Mouse (Mus musculus) forebrain, postnatal 0 days (tissue): Measurements from ENCODE around the gene 2310011J03Rik. TPM values are rescaled to one million over a fixed set of nuclear protein-coding genes. Genes with fewer than 3 reads are reported as not detected.

Experiments used
- ATAC-seq: fragments of 200-750 bp; cut with Nextera tagmentation; 2 replicates; pipeline ENCODE4 v1.8.0; 2017; ENCODE audit warnings: mild to moderate bottlenecking, moderate library complexity
- DNase-seq: peaks from one replicate; pipeline ENCODE4 v3.0.0-alpha.2; 2015
- H3K27ac ChIP-seq: fragments of 300-500 bp; sonication (generic); 2 replicates; pipeline ENCODE4 v1.5.1; 2014; ENCODE audit warnings: low read depth, mild to moderate bottlenecking, antibody characterized with exemption, low read length, moderate library complexity, mixed read lengths
- H3K27me3 ChIP-seq: fragments of 300-500 bp; sonication (generic); 2 replicates; pipeline ENCODE4 v1.6.1; 2014; ENCODE audit warnings: mild to moderate bottlenecking, low read length, mixed read lengths; ENCODE audit not compliant: insufficient read depth
- H3K36me3 ChIP-seq: fragments of 300-500 bp; sonication (generic); 2 replicates; pipeline ENCODE4 v1.6.1; 2014; ENCODE audit warnings: mild to moderate bottlenecking, moderate library complexity; ENCODE audit not compliant: insufficient read depth
- H3K4me1 ChIP-seq: fragments of 300-500 bp; sonication (generic); 2 replicates; pipeline ENCODE4 v1.6.1; 2014; ENCODE audit warnings: antibody characterized with exemption; ENCODE audit not compliant: insufficient read depth
- H3K4me2 ChIP-seq: fragments of 300-500 bp; sonication (generic); 2 replicates; pipeline ENCODE4 v1.6.1; 2014; ENCODE audit warnings: low read depth, mild to moderate bottlenecking, moderate library complexity
- H3K4me3 ChIP-seq: fragments of 300-500 bp; sonication (generic); 2 replicates; pipeline ENCODE4 v1.5.1; 2014; ENCODE audit warnings: low read depth, low read length, mixed read lengths
- H3K9ac ChIP-seq: fragments of 300-500 bp; sonication (generic); 2 replicates; pipeline ENCODE4 v1.6.1; 2014; ENCODE audit warnings: mild to moderate bottlenecking
- H3K9me3 ChIP-seq: fragments of 300-500 bp; sonication (generic); 2 replicates; pipeline ENCODE4 v1.6.1; 2016; ENCODE audit warnings: low read length
- CTCF ChIP-seq: sonication (generic); IDR thresholded peaks from 2 replicates; pipeline ENCODE4 v1.5.1; 2016; ENCODE audit warnings: antibody characterized with exemption, control low read depth, low read depth
- WGBS: fragments of 180-500 bp; shearing (Covaris S2); extraction: QIAGEN DNeasy Blood & Tissue Kit; methylation state at CpG from one replicate; pipeline ENCODE4 v1.1.7; 2014; 5-methylcytosine and 5-hydroxymethylcytosine counted together
- polyA plus RNA-seq: library from polyadenylated mRNA; unstranded; fragments of >200 nt; fragmentation: Nextera tagmentation; extraction: Ambion mirVana; gene quantifications from 2 replicates; pipeline ENCODE4 v1.2.1, GENCODE M21; 2015
- total RNA-seq: library from RNA; depleted of rRNA; stranded (reverse); fragments of >200 nt; gene quantifications from 2 replicates; pipeline ENCODE4 v1.2.3, GENCODE M21; 2014

2310011J03Rik gene
- total and polyA plus RNA-seq, 2 experiments from 2014 or later, result 22.8 to 32.4 TPM

DNA sequence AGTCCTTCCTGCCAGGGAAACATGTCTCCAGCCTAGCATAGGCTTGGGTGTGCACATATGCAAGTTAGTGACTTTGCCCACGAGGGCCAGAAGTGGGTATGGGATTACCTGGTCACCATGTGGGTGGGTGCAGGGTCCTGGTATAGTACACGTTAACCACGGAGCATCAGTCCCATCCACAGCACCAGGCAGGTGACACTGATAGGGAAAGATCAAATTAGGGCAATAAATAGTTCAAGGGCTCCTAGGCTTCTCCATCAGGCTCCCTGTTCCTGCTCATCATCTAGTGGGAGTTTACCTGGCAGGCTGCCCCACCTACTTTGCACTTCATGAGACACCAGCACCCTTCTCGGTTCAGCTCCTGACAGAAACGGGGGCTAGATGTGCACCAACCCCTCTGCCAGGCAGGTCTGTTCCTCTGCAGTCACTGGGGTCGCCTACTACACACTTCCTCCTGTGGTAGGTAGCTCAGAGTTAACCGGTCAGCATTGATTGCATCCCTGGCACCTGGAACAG is 25.5 kb downstream of the 2310011J03Rik start:
- Histone ChIP-seq H3K9me3 (no peaks in the 10 kb centered on the region), H3K4me3 (no peak overlapping the region), H3K36me3 (peaks cover 15% of the 10 kb centered on the region), H3K4me1 (peaks cover 32% of the 10 kb centered on the region), H3K27me3 (no peaks in the 10 kb centered on the region), H3K27ac (peak overlapping the region; percentile 99), H3K9ac (peak overlapping the region; percentile 33; the same call in 1 of the 2 replicates), H3K4me2 (no peak overlapping the region; the same call in 1 of the 2 replicates)
- ATAC-seq (no peak), DNase-seq (no peak)
- 42% methylated on average over 7 of the region's 7 CpGs for WGBS
- TF ChIP-seq CTCF, result no peak

DNA sequence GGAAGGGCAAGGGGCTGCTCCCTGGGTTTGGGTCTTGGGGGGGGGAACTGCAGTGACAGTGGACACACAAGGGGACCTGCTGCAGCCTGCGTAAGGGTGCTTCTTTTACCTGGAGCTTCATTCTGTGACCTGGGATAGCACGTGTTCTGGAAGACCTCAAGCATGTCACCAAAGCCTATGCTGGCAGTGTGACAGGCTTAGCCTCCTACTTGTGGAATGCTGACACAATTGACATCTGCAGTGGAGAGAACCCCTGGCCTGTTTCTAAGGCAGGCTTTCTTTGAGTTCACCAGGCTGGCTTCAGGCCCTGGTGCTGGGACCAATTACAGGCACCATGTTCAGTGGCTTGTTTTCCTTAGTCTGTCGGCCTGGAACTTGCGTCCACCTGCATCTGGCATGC is 26.0 kb downstream of the 2310011J03Rik start:
- DNase-seq (no peak), ATAC-seq (no peak)
- H3K9ac ChIP-seq, result no peak overlapping the region
- no peaks in the 10 kb centered on the region for H3K9me3 ChIP-seq
- no peak for TF ChIP-seq CTCF
- H3K27ac ChIP-seq, result no peak overlapping the region
- H3K36me3 ChIP-seq, result peaks cover 15% of the 10 kb centered on the region
- no peak overlapping the region for H3K4me2 ChIP-seq
- 68% methylated on average over 4 of the region's 4 CpGs for WGBS
- H3K4me1 ChIP-seq, result peaks cover 32% of the 10 kb centered on the region
- no peaks in the 10 kb centered on the region for H3K27me3 ChIP-seq
- H3K4me3 ChIP-seq, result no peak overlapping the region

DNA sequence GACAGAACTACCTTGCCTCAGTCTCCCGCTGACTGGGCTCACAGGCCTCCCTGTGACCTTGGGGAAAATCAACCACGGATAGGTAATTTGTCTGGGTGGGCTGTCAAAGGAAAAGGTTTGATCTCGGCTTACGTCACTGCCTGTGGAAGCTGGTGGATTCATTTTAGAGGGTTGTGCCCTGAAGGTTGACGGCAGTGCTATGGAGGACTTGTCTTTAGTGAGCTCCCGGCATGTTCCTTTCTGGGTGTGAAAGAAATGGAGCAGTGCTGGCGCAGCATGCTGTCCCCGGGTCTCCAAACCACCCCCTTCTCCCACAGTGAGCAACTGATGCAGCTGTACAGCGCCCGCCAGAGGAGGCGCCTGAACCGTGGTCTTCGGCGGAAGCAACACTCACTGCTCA is 27.0 kb downstream of the 2310011J03Rik start:
- peak; percentile 31 for TF ChIP-seq CTCF
- WGBS, result 20% methylated on average over 14 of the region's 14 CpGs

DNA sequence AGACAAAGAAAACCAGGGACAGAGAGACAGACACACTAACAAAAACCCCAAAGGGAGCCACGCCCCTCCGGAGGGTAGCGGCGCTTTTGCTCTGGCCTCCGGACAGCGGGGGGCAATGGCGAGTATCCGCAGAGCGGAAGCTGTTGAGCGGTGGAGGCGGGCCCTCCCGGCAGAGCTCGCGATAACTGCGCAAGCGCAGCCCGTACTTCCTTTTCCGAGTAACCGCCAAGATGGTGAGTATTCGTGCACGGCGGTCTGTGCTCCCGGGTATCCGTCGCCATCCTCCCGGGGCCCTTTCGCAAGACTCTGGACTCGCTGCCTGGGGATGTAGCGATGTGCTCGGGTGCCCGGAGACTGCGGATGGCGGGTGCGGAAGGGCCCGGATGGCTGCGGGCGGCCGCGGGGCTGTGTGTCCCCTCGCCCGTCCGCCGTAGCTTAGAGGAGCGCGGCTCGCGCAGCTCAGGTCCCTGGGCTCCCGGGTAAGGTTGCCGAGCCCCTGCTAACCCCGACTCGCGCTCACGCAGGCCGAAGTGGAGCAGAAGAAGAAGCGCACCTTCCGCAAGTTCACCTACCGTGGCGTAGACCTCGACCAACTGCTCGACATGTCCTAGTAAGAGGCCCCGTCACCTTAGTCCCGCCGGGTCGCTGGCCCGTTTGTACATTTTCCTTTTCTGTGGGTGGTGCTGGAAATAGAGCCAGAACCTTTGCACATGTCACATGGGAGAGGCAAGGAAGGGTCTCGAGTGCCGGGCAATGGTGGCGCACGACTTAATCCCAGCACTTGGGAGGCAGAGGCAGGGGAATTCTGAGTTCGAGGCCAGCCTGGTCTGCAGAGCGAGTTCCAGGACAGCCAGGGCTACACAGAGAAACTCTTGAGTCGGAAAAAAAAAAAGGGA is 27.8 kb downstream of the 2310011J03Rik start, which contains the start of gene Rps15:
Gene Rps15, plus strand, starts transcription at position 203 of the 896 bp plus-strand sequence.
- Histone ChIP-seq H3K27ac (peak within 1 kb of the TSS; percentile 95), H3K4me1 (peaks cover 20% of the 10 kb centered on the region), H3K36me3 (peaks cover 30% of the 10 kb centered on the region), H3K4me3 (peak within 1 kb of the TSS; percentile 81), H3K9ac (peak within 1 kb of the TSS; percentile 99), H3K27me3 (no peaks in the 10 kb centered on the region), H3K9me3 (no peaks in the 10 kb centered on the region), H3K4me2 (peak within 1 kb of the TSS; percentile 86)
- TF ChIP-seq CTCF, result peak; percentile 72
- WGBS, result 2% methylated on average over 70 of the region's 72 CpGs
- ATAC-seq, result peak; percentile 87
- peak; percentile 98 for DNase-seq

More for the DNA sequence above, 27.0 kb downstream of the 2310011J03Rik start:
- no peaks in the 10 kb centered on the region for H3K9me3 ChIP-seq
- peak overlapping the region; percentile 81 for H3K4me3 ChIP-seq
- H3K4me2 ChIP-seq, result peak overlapping the region; percentile 86
- peaks cover 25% of the 10 kb centered on the region for H3K36me3 ChIP-seq
- H3K4me1 ChIP-seq, result peaks cover 29% of the 10 kb centered on the region
- ATAC-seq, result no peak
- H3K27ac ChIP-seq, result 0 out of 2 replicates have a peak overlapping the region, but pooled peaks have one; percentile 95
- H3K27me3 ChIP-seq, result no peaks in the 10 kb centered on the region
- peak overlapping the region; percentile 99 for H3K9ac ChIP-seq
- DNase-seq, result no peak

DNA sequence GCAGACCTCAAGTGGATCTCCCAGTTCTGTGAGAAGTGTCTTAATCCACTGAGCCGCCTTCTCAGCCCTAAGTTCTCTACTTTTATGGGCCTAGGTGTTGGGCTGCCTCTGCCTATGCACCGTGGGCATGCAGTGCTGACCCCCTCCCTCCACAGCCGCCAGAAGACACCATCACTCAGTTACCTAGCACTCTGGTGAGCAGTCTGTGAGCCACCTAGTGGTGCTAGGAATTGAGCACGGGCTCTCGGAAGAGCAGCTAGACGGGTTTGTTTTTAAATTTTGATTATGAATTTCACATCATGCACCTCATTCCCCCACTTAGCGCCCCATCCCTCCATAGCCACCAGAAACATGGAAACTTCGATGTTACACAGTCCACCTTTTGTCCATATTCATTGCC is 31.7 kb downstream of the 2310011J03Rik start:
- no peak overlapping the region for H3K27ac ChIP-seq
- peaks cover 52% of the 10 kb centered on the region for H3K36me3 ChIP-seq
- ATAC-seq (no peak), DNase-seq (no peak)
- no peaks in the 10 kb centered on the region for H3K9me3 ChIP-seq
- TF ChIP-seq CTCF, result peak; percentile 39
- WGBS, result 70% methylated on average over 8 of the region's 8 CpGs
- no peak overlapping the region for H3K9ac ChIP-seq
- no peak overlapping the region for H3K4me2 ChIP-seq
- H3K4me3 ChIP-seq, result no peak overlapping the region
- peaks cover 8% of the 10 kb centered on the region for H3K4me1 ChIP-seq
- H3K27me3 ChIP-seq, result no peaks in the 10 kb centered on the region

DNA sequence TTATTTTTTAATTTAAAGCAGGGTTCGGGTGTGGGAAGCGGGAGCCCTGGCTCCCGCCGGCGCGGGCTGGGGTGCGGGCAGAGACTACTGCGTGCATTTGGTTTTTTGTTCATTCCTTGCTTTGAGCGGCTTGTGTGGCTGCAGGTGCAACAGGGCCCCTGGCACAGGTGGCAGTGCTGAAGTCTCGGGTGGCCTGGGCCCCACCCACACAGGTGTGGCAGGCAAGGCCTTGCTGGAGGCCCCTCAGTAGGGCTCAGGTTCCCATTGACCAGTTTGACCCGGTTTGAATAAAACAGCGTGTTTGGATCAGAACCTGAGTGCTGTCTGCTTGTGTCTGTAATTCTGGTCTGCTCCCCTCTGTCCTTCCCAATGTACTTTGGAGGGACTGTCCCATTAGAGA is 32.2 kb downstream of the 2310011J03Rik start:
- Histone ChIP-seq H3K27me3 (no peaks in the 10 kb centered on the region), H3K4me1 (peaks cover 5% of the 10 kb centered on the region), H3K4me2 (no peak overlapping the region), H3K27ac (no peak overlapping the region), H3K9me3 (no peaks in the 10 kb centered on the region), H3K9ac (no peak overlapping the region), H3K4me3 (no peak overlapping the region), H3K36me3 (peaks cover 57% of the 10 kb centered on the region)
- TF ChIP-seq CTCF, result no peak
- ATAC-seq, result no peak
- 93% methylated on average over 12 of the region's 12 CpGs for WGBS
- no peak for DNase-seq
